Mouse (Mus musculus): Measurements from ENCODE around the gene Dnmt1. TPM values are rescaled to one million over a fixed set of nuclear protein-coding genes. Genes with fewer than 3 reads are reported as not detected.

Dnmt1 gene
- total and polyA plus RNA-seq, 3 experiments = 412 to 1,953 (median 681) TPM

DNA sequence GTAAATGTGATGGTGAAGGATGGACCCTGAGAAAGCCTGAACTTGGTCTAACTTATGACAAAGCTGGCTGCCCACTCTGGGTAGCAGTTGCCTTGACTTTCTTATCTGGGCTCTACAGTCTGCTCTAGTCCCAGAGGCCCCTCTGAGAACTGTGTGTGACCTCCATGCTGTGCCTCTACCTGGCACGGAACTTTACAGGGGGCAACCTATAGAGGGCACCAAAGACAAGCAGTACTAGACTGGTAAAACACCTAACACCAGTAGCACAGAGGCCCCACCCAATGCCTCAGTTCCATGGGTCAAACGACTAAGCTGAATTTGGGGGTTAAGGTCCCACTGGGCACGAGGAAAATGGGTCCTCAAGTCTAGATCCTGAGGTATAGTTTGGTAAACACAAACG lies 43.5 kb downstream of the Dnmt1 start (continued):
- TF ChIP-seq MYC (IDR thresholded peaks at IDR 0.05; ENCODE audit: low read depth, low read length) = no peak
- TF ChIP-seq CHD2 (IDR thresholded peaks at IDR 0.05; ENCODE audit: low read length) = no peak
- TF ChIP-seq USF2 (IDR thresholded peaks at IDR 0.05; ENCODE audit: borderline replicate concordance in 1 of 2, insufficient read depth in 1 of 2, low read depth in 1 of 2, low read length in 2 of 2) = no peak
- TF ChIP-seq EP300 (IDR thresholded peaks at IDR 0.05; ENCODE audit: low read depth in 1 of 2, low read length in 2 of 2) = no peak
- TF ChIP-seq ZNF384 (IDR thresholded peaks at IDR 0.05; ENCODE audit: low read depth, low read length) = no peak
- no peak for TF ChIP-seq HCFC1 (IDR thresholded peaks at IDR 0.05; ENCODE audit: low read depth, low read length)
- TF ChIP-seq POLR2AphosphoS5 (IDR thresholded peaks at IDR 0.05; ENCODE audit: borderline replicate concordance, low read depth, low read length) = no peak; the same call in 1 of the 2 replicates

GRCm38 (mm10) chr9:20909948-20910347 lies 49.7 kb downstream of the Dnmt1 start:
- H3K4me3 ChIP-seq (ENCODE audit: control insufficient read depth in 1 of 2, insufficient read depth in 1 of 2, low read depth in 2 of 2, low read length in 2 of 2) = no peak overlapping the region
- H3K79me2 ChIP-seq (ENCODE audit: control insufficient read depth, insufficient read depth, low read length, poor library complexity) = no peaks in the 10 kb centered on the region
- H3K9me3 ChIP-seq (replicated peaks; ENCODE audit: insufficient read depth, low read length) = no peaks in the 10 kb centered on the region
- H3K36me3 ChIP-seq (ENCODE audit: control insufficient read depth in 1 of 2, insufficient read depth in 2 of 2, low read length in 2 of 2) = peaks cover 6 to 65% of the 10 kb centered on the region in 2 experiments
- H3K27me3 ChIP-seq (ENCODE audit: control insufficient read depth in 1 of 2, insufficient read depth in 2 of 2, low read length in 2 of 2) = no peaks in the 10 kb centered on the region
- H3K9ac ChIP-seq (ENCODE audit: control insufficient read depth, low read depth, low read length, poor library complexity, severe bottlenecking) = no peak overlapping the region
- TF ChIP-seq E2F4 (IDR thresholded peaks at IDR 0.05; ENCODE audit: borderline replicate concordance, low read depth, low read length) (no peak), GATA1 (IDR thresholded peaks at IDR 0.05; ENCODE audit: low read depth, low read length) (no peak)
- DNase-seq (ENCODE audit: low read depth, low spot score) = no peak
- H3K27ac ChIP-seq (ENCODE audit: control insufficient read depth, low read depth, low read length) = no peak overlapping the region
- peaks cover 0 to 3% of the 10 kb centered on the region in 2 experiments; a peak in 3 of 4 replicates for H3K4me1 ChIP-seq (ENCODE audit: control insufficient read depth in 1 of 2, insufficient read depth in 2 of 2, low read length in 2 of 2)

DNA sequence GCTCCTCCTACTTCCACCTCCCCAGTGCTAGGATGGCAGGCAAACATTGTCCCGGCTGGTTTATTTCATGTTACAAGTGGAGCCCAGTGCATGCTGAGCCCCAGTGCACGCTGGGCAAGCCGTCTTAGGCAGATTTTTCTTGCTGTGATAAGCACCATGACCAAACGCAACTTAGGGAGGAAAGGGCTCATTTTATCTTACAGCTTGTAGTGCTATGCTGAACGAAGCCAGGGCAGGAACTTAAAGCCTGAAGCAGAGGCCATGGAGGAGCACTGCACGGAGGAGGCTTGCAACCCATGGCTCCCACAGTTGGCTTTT lies 57.6 kb downstream of the Dnmt1 start:
- Histone ChIP-seq H3K36me3 (ENCODE audit: control insufficient read depth in 1 of 2, insufficient read depth in 2 of 2, low read length in 2 of 2) (peaks cover 13 to 32% of the 10 kb centered on the region in 2 experiments), H3K4me1 (ENCODE audit: control insufficient read depth in 1 of 2, insufficient read depth in 2 of 2, low read length in 2 of 2) (peaks cover 6 to 21% of the 10 kb centered on the region in 2 experiments), H3K4me3 (ENCODE audit: control insufficient read depth in 1 of 2, insufficient read depth in 1 of 2, low read depth in 2 of 2, low read length in 2 of 2) (peak overlapping the region; percentile 30 to 32), H3K27ac (ENCODE audit: control insufficient read depth, low read depth, low read length) (peak overlapping the region; percentile 72), H3K9me3 (replicated peaks; ENCODE audit: insufficient read depth, low read length) (no peaks in the 10 kb centered on the region), H3K79me2 (ENCODE audit: control insufficient read depth, insufficient read depth, low read length, poor library complexity) (peaks cover 13% of the 10 kb centered on the region), H3K27me3 (ENCODE audit: control insufficient read depth in 1 of 2, insufficient read depth in 2 of 2, low read length in 2 of 2) (no peaks in the 10 kb centered on the region), H3K9ac (ENCODE audit: control insufficient read depth, low read depth, low read length, poor library complexity, severe bottlenecking) (peak overlapping the region; percentile 54)
- 0 out of 2 replicates have a peak, but pooled peaks have one; percentile 74 for TF ChIP-seq UBTF (IDR thresholded peaks at IDR 0.05; ENCODE audit: borderline replicate concordance, insufficient read depth, low read depth, low read length)
- peak in 1 of 2 experiments; percentile 88; a peak in 2 of 4 replicates for TF ChIP-seq POLR2A (IDR thresholded peaks at IDR 0.05; ENCODE audit: control insufficient read depth in 1 of 2, insufficient read depth in 1 of 2, low read depth in 1 of 2, low read length in 2 of 2, poor library complexity in 1 of 2)
- peak; percentile 92 for TF ChIP-seq TBP (IDR thresholded peaks at IDR 0.05; ENCODE audit: low read depth, low read length)
- no peak for TF ChIP-seq MXI1 (IDR thresholded peaks at IDR 0.05; ENCODE audit: low read depth, low read length)
- peak; percentile 98 for DNase-seq (ENCODE audit: low read depth, low spot score)
